Mouse (Mus musculus): ENCODE measurements at regions not wholly inside any gene's neighbourhood (a gene's known extent, or its start where the extent isn't known, plus 50 kb on each side); places are given as distances from the start of the nearest gene placed in this dataset.
"Not testable (repeated sequence)": the region's sequence is repeated elsewhere in the genome, so short reads cannot be mapped to it uniquely, and the experiment has no call there.

DNA sequence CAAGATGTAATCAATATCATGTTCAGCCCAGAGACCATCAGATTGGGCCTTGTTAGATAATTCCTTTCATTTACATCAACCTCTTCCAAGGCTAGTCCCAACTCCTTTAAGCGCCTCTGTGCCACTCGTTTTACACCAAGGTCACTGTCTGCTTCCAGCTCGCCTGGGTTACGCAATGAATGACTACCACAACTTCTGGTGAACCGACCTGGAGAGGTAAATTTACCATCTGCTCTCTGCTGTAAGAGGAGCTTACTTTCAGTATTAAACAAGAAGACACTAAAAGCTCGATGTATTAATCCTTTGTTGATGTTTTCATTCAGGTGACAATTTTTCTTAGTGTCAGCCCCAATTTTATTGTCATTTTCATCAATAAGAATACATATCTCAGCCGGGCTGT is 51.7 kb upstream of the Fam174b start:
- DNase-seq: no peak

DNA sequence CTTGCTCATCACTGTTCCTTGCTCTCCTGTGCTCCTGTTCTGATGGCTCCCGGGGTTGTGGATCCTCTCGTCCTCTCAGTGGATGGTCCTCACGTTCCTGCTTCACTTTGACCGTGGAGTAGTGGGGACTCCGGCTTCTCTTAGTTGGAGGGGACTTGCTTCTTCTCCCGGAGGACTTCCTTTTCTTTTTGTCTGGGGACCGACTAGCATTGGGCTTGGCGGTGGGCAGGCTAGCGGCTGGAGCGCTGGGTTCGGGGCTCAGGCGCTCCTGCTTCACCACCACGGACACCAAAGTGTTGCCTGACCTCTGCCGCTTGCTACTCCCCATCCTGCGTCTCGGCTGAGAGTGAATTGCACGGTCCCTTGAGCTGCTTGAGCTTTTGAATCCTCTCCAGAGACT is 53.9 kb upstream of the Fam174b start:
- not testable (repeated sequence) for DNase-seq

DNA sequence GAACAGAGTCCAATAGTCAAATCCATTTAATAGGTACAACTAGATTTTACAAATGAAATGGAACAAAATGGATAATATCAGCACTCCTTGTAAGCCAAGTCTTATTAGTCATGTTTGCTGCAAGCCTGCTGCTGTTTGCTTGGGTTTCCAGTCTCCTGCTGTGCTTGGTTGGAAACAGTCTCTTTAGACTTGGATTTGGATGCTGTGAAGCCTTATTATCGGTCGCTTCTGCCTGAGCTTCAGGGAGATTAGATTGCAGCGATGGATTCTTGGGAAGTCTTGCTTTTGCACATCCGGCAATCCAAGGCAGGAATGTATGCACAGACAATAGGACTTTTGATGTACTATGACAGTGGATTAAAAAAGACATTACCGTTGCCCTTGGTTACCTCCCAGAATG is 57.3 kb upstream of the Fam174b start:
- DNase-seq: no peak

DNA sequence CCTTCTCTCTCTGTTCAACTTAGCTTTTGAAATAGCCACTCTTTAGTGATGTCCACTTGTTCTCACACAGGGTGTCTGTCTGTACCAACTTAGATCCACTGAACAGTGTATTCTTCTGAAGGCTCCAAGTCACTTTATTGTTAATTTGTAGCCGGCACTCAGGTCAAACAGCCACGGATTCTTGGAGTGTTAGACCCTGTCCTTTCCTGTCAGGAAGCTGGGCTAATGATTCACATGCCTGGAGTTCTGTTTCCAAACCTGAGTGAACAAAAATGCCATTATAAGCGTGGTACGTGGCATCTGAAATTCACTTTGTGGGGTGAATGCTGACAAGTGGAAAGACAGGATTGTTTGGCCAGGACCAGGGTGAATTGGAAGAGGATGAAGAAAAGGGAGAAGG is 69.5 kb upstream of the Fam174b start:
- no peak for DNase-seq

DNA sequence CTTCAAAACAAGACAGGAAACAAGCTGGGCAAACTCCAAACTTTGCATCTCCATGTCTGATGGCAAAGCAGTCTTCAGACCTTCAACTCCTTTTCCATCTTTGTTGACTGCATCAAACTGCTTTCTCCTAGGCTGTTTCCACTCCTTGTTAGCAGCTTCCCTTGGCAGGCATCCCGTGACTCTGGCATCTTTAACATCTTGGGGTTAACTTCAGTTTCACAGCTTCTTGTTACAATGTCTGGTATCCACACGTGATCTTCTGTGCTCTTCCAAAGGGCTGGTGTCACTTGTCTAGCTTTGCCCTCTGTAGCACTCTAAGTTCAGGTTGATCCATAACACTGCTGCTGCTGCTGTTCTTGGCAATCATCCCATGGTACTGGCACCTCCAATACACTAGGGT is 71.3 kb upstream of the Fam174b start:
- DNase-seq: no peak

DNA sequence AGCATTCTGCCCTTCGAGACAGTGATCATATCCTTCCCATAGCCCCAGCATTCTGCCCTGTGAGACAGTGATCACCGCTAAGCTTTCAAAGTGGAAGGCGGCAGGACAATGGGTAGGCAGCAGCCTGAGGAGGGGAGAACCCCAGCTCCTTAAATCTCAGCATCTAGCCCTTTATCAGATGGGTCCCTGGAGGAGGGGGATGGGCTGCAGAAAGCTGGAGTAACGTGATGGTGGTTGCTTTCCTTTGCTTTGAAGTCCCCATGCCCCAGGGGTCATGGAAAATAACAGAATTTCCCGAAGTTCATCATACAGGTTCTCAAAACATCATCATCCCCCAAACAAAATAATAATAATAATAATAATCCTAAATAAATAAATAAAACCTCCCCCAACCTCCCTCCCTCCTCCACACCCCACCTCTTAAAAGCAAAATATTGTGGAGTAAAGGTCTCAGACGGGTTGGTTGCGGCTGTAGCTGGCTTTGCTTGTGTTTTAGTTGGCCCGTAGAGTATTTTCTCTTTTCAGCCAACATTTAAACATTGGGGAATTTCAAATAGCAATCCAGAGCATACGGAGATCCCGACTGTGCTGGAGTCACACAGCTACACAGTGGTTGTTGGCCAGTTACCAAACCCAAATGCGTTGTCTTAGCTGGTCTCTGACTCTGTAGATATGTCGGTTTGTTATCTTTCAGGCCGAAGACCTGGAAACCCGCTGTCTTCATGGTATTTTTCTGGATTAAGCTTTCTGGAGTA is 73.0 kb upstream of the Fam174b start:
- peak; percentile 67 to 82 for DNase-seq

DNA sequence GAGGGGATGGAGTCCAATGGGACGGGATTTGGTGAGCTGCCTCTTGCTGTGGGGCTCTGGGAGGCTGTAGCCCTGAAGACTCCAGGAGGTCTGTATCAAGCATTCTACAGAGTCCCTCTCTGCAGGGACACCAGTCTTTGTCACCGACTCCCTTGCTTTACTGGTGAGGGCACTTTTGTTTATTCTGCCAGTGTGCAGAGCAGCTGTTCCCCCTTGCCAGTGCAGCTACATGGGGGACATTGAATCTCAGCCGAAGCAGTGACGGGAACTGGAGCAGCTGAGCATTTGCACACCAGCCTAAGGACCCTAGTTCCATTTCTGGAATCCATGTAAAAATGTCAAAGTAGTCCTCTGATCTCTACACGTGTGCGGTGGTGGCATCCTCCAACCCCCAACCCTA is 75.1 kb upstream of the Fam174b start:
- no peak for DNase-seq

DNA sequence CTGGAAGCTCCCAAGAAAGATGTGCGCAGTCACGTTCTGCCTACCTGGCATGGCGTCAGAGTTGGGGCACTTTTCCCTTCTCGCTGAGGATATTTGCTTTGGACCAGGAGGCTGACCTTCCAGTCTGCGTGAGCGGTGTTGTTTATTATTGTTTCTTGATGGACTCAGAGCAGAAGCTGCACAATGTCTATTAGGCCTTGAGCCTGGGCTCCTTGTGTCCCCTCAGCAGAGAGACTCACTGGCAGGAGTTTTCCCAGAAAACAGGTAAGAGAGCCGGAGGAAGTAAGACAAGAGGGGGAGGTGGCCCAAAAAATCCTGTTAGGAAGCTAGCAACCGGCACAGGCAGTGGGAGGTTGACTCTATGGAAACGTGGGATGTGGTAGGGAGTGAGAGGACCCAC is 77.6 kb upstream of the Fam174b start:
- DNase-seq: peak in 1 of 2 experiments; percentile 21

DNA sequence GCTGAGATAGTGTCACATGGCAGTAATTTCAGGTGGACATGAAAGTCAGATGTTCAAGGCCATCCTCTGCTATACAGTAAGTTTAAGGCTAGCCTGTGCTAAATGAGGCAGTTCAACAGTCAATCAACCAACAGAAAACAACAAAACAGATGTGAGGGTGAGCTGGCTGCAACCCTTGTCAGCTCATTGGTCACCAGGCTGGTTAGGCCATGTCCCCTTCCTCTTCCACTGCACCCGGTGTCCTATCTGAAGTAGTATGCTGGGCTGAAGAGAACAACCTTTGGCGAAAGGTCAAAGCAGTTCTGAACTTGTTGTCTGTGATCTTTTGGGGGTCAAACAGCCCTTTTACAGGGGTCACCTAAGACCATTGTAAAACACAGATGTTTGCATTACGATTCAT is 78.2 kb upstream of the Fam174b start:
- no peak for DNase-seq

DNA sequence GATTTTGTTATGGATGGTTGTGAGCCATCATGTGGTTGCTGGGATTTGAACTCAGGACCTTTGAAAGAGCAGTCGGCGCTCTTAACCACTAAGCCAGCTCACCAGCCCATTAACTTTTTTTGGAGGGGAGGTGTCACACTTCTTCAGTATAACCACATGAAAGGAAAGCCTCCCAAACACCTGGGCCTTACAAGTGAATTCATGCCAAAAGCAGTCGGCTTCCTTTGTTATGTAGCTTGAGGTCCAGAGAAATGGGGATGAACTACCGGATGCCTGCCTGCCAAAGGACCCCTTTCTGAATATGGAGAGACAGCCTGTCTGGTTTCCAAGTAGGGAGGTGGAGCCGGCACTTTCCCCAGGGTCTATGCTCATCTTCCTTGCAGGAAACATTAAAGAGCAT is 80.6 kb upstream of the Fam174b start:
- no peak for DNase-seq

DNA sequence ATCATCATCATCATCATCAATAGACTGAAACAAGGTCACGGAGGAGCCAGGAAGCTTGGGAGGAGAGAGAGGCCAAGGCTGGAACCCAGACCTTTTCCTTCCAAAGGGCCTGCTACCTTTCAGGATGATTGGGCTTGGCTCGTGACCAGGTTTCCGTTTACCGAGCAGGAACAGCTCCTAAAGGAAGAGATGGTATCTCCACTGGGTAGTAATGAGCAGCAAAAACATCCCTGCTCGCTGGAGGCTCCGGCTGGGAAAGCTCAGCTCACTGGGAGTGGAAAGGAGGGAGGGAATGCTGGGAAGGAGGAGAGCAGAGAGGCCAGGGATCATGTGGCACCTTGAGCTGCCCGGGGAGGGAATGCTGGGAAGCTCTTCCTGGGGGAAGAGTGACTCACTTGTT is 82.8 kb upstream of the Fam174b start:
- peak; percentile 51 to 78 for DNase-seq

DNA sequence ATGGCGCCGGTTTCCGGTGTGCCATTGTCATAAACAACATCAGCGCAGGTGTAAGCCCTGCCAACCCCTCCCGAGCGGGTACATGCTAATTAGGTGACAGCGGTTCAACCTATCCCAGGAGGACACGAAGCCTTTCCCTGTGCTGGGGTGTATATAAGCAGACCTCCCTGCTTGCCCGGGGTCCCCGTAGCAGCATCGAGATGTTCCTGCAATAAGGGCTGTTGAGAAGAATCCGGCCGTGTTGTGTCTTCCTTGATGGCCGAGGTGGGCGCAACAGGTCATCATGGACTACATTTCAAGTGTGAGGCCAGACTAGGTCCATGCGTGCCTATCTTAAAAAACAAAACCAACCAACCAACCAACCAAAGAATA is 83.7 kb upstream of the Fam174b start:
- DNase-seq: not testable (repeated sequence)

DNA sequence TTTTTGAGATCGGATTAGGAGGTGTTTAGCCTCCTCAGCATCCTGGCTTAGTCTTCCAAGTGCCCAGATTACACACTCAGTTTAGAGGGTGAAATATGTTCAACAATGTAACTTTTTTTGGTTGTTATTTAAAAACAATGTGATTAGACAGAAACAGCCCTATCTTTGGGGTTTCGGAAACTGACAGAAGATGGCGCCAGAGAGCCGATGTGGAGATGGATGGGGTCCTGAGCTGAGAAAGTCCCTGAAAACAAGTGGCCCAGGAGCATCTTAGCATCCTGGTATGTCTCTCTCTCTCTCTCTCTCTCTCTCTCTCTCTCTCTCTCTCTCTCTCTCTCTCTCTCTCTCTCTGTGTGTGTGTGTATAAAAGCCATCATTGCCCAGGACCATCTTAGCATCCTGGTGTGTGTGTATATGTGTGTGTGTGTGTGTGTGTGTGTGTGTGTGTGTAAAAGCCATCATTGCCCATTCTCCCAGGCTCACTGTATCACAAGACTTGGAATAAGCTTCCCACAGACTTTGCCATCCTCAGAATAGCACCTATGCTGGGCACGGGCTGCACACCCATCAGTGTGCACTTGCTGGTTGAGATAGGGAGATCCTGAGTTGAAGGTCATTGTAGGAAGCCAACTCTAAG is 84.2 kb upstream of the Fam174b start:
- DNase-seq: peak; percentile 51 to 88

DNA sequence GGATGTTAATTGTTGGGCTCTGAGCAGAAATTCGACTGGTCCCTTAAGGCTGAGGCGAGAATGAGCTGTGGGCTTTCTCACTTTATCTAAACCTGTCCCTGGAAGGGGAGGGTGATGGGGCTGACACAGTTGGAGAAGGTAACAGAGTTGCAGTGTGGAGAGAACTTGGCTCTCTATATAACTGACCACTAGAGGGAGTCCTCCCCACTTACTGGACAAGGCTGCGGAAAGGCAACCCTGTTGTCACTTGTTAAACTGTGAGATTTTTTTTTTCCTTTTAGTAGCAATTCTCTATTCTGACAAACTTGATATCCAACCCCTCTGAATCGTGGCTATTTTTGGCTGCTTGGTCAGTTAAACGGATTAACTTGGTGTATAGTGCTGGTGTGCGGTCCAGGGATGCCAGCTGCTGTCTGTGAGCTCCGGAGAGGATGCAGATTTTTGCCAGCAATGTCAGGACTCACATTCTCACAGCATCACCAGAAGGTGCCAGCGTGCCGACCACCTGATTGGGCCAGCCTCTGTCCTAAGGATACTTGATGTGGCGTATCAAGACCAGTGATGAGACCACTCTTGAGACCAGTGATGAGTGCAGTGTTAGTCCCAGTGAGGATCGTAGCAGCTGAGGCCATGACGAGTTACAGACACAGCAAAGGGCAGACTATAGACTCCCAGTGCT is 85.8 kb upstream of the Fam174b start:
- peak; percentile 41 to 77 for DNase-seq

DNA sequence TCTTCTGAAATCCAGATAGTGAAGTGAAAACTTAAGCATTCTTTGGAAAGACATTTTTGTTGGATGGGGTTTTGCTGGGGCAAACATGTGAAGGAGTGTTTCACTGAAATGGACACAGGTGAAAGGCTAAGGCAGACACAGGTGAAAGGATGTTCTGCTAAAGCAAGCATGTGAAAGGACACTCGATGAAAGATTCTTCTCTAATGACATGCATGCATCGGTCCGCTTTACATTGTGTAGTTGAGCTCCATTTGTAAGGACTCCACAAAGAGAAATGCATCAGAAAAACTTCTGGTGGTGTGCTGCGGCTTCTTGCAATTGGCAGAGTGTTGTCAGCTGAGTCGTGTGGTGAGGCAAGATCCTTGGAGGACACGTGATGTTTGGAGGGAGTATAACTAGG is 89.2 kb upstream of the Fam174b start:
- no peak for DNase-seq

DNA sequence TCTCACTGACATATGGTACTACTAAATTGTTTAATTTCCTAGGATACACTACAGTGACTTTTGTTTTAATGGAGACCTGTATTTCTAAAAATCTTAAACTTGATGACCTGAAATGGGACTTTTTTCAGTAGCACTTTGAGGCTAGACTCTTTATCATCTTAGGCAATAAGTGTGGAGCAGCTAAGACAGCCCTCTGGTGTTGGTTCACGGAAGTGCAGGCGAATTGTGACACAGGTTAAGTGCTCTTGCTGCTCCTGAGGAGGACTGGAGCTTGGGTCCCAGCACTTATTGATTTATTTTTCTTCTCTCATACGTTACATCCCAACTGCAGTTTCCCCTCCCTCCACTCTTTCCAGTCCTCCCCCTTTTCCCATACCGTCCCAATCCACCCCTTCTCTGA is 92.1 kb upstream of the Fam174b start:
- peak; percentile 77 to 95 for DNase-seq

DNA sequence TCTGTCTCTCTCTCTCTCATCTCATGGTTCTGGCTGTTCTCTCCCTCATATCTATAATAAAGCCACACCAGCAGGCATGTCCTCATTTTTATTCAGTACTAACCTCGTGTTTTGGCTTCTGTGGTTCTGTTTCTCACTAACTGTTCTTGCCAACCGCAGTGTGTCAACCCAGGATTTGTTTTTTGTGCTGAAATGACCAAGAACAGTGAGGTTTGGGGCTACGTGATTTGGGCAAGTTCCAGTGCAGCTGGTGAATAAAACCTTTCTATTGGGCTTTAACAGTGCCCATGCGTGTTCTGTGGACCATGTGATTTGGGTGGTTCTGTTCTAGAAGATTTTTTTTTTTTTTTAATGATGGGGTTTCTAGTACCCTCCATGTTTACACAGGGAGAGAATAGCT is 93.0 kb upstream of the Fam174b start:
- DNase-seq: no peak

DNA sequence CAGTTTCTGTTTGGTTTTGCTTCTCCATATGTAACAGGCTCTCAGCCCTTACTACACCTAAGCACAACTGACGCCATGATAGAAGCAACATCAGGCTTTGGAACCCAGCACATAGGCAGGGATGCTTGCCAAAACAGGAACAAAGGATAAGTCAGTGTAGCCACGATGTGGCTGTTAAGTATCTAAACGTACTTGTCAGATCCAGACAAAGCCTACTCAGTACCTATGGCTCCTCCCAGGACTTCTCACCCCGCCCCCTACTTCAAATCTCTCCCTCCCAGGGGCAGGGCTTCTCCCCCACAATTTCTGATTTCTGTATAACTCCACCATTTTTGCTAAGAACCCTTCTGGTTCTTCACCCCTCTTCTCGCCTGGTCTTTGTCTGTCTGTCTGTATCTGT is 93.4 kb upstream of the Fam174b start:
- no peak for DNase-seq

DNA sequence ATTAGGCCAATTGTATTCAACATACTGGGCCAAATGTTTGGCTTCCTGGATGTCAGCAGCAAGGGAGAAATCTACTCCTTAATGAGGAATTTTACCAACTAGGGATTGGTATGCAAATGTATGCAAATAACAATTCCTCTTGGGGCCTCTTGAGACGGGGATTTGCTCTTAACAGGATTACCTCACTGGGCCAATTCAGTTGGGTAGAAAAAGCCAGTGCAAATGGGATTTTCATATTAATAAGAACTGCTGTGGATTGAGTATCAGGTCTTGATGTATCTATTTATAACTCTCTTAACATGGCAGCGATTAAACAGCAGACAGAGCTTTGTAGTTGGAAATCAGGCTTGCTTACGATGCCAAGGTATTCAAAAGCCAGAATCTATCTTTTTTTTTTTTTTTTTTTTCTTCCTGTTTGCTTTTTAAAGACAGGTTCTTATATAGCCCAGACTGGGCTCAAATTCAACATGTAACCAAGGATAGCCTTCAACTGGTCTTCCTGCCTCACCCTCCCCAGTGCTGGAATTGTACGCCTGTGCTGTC is 95.7 kb upstream of the Fam174b start:
- no peak for DNase-seq

DNA sequence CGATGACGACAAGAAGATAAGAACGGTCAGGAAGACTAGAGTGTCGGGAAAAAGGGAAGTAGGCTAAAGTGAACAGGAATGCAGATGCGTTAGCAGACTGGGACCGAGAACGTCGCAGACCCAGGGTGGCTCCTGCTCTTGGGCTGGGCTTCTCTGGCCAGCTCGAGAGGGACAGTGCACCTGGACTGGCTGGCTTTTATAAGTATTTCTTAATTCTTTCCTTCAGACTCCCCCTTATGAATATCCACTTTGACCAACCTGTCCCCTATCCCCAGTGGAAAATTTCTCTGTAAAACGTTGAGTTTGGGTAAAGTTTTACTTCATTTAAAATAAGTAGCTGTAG is 96.1 kb upstream of the Fam174b start:
- no peak for DNase-seq

DNA sequence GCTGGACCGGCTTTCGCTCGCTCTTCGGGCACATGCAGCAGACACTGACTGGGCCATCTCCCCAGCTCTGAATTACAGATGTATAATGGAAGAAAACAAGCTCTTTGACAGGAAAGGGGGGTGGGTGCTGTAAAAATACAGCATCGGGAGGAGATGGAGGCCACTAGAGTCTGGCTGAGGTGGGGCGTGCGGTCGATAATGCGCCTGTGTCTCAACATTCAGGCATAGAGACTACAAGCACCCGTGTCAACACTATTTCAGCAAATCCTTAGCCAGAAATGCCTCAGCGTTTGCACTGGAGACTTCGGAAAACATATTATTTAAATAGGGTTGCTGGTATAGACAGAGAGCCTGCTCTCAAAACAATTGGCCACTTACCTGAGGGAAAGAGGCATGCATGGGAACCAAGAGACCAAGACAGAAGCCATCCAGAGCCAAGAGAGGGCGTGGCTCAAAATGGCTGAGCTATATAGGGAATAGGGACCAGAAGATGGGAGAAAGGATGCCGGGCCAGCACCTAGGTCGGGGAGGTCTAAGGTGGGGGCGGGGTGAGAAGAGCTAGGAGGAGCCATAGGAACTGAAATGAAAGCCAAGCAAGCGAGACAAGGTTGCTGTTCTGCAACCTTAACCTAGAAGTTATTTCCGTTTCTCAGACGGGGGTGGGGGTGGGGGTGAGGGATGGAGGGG is 96.7 kb upstream of the Fam174b start:
- no peak for DNase-seq

DNA sequence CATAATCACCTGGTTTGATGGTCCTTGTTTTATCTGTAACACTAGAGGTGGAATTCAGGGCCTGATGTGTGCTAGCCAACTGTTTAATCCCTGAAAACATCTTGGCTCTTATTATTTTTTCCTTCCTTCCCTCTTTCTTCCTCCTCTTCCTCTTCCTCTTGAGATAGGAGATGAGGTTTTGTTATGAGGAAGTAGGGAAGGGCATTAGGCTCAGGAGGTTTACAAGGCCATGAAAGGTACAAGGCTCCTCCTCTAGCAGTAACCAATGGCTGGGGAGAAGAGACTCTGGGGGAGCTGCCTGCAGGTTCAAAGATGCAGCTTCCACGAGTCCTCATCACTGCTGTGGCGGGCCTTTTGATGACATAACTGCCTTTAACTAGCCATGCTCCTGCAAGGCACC is 98.6 kb upstream of the Chd2 start:
- DNase-seq: no peak

DNA sequence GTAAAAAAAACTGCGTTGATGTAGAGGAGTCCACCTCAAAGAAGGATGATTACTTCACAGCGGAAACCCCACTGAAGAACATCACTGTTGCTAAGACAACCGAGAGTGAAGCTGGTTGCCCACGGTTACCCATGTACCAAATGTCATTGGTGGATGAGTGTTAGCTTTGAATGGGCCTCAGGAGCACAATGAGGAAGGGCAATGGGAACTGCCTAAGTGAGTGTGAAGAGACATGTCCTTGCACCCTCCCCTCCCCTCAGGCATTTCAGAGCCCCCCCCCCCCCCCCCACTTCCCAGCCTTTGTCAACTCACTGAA is 96.1 kb upstream of the Chd2 start:
- DNase-seq: no peak
